Mouse (Mus musculus): Measurements from ENCODE around the gene Nolc1.

DNA sequence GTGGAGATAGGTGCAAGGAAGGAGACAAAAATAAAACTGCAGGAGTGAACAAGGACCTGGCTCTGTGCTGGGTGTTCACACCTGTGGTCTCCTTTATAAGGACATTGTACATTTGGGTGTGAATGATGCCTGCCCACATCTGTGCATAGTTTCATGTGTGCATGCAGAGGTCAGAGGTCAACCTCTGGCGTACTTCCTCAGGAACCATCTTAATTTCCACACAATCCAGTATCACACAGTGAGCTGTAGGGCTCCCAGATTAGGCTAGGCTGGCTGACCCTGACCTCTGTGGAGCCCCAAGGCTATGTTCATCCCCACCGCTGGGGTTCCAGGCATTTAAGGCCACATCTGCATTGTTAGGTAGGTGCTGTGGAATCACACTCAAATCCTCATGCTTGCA is 28.2 kb upstream of the Nolc1 start:
- no peak for TF ChIP-seq CTCF (IDR thresholded peaks at IDR 0.05; ENCODE audit: borderline replicate concordance, insufficient read depth, low read depth, low read length)
- TF ChIP-seq POLR2A (IDR thresholded peaks at IDR 0.05; ENCODE audit: borderline replicate concordance, insufficient read depth, low read length): no peak
